Mouse (Mus musculus) small intestine, adult 2 months (tissue): Measurements from ENCODE around the gene Krt20.
A peak's percentile ranks its signal among the peaks of the same experiment; 100 is the strongest.

ENCODE experiments used
- CTCF ChIP-seq: fragments of 200-500 bp; IDR thresholded peaks from 2 replicates; pipeline ENCODE4 v1.5.1; 2012; ENCODE audit warnings: low read depth, mild to moderate bottlenecking, control low read depth, inconsistent platforms, low read length, moderate library complexity, mixed read lengths; ENCODE audit not compliant: insufficient replicate concordance, insufficient read length; ENCODE audit errors: extremely low read depth
- POLR2A ChIP-seq: fragments of 200-500 bp; IDR thresholded peaks from 2 replicates; pipeline ENCODE4 v1.6.1; 2012; ENCODE audit warnings: low read depth, mild to moderate bottlenecking, control low read depth, inconsistent platforms, low read length, moderate library complexity

GRCm38 (mm10) chr11:99437972-99438371, at the start of gene Krt20:
- TF ChIP-seq POLR2A (peak; percentile 98), CTCF (no peak)
